Mouse (Mus musculus) E14TG2a.4 (cell line): ENCODE results near the gene Vwa1.

Experiments
- CTCF ChIP-seq: conservative IDR thresholded peaks from 2 replicates; pipeline ENCODE4 v1.5.1; 2014; ENCODE audit warnings: low read length
- NANOG ChIP-seq: IDR thresholded peaks from 2 replicates; pipeline ENCODE4 v1.6.1; 2014; ENCODE audit warnings: borderline replicate concordance, low read length, mixed read lengths

- TF ChIP-seq CTCF (no peak), NANOG (no peak)
These were observed 38.2 kb upstream of the Vwa1 start for GRCm38 (mm10) chr4:155812665-155813181.
